Mouse (Mus musculus) A20 (cell line): ENCODE results near the gene Phkg1.

Experiments
- DNase-seq: peaks from one replicate; pipeline ENCODE4 v3.0.0-alpha.2; 2011; ENCODE audit warnings: low read depth, low spot score

Phkg1 gene

GRCm38 (mm10) chr5:129844848-129845247, 53.5 kb downstream of the Phkg1 start:
- DNase-seq = no peak
